Mouse (Mus musculus) left cerebral cortex, postnatal 36 days (tissue): ENCODE measurements at regions not wholly inside any gene's neighbourhood (a gene's known extent, or its start where the extent isn't known, plus 50 kb on each side); places are given as distances from the start of the nearest gene placed in this dataset.

Experiments used
- DNase-seq, 2 experiments: peaks; one replicate each; pipeline ENCODE4 v3.0.0; 2021 to 2022; ENCODE audit warnings: low spot score in 2 of 2, mixed read lengths in 1 of 2
- intact Hi-C: fragments of 180-260 bp; cut with DNase I; formaldehyde crosslinking; loops from one replicate; pipeline ENCODE4 v1.15.1; 2025

GRCm38 (mm10) chr15:94219907-94220306 is 245.3 kb downstream of the Adamts20 start:
- intact Hi-C loops, result no loop called here
- no peak for DNase-seq

- intact Hi-C loops, result no loop called here
- DNase-seq, result no peak
Observed at GRCm38 (mm10) chr15:94216703-94217102, 248.5 kb downstream of the Adamts20 start.

GRCm38 (mm10) chr15:94214440-94214839 is 250.8 kb downstream of the Adamts20 start:
- DNase-seq, result no peak
- intact Hi-C loops, result loop anchor here (5.0 kb wide), 3 partner anchors 617 to 697 kb away; partner anchors contain the start of gene Prickle1

GRCm38 (mm10) chr15:94213393-94213792 is 251.8 kb downstream of the Adamts20 start:
- no peak for DNase-seq
- intact Hi-C loops, result loop anchor here (5.0 kb wide), 3 partner anchors 616 to 696 kb away; partner anchors contain the start of gene Prickle1

GRCm38 (mm10) chr15:94208476-94208875 is 256.7 kb downstream of the Adamts20 start:
- intact Hi-C loops, result no loop called here
- no peak for DNase-seq

GRCm38 (mm10) chr15:94206454-94206853 is 258.8 kb downstream of the Adamts20 start:
- intact Hi-C loops, result no loop called here
- DNase-seq, result no peak

GRCm38 (mm10) chr15:94205309-94205893 is 259.8 kb downstream of the Adamts20 start:
- DNase-seq, result no peak
- intact Hi-C loops, result no loop called here

- intact Hi-C loops, result no loop called here
- DNase-seq, result no peak
Observed at GRCm38 (mm10) chr15:94190081-94190488, 275.1 kb downstream of the Adamts20 start.

GRCm38 (mm10) chr15:94187588-94187987 is 277.6 kb downstream of the Adamts20 start:
- DNase-seq, result no peak
- intact Hi-C loops, result no loop called here

GRCm38 (mm10) chr15:94183663-94184375 is 281.4 kb downstream of the Adamts20 start:
- intact Hi-C loops, result no loop called here

GRCm38 (mm10) chr15:94174083-94174482 is 291.1 kb downstream of the Adamts20 start:
- intact Hi-C loops, result no loop called here
- DNase-seq, result no peak

More at GRCm38 (mm10) chr15:94183663-94184375, 281.4 kb downstream of the Adamts20 start:
- DNase-seq, result no peak

- peak; percentile 22 to 42 for DNase-seq
- intact Hi-C loops, result no loop called here
Observed at GRCm38 (mm10) chr15:94160806-94161205, 304.4 kb downstream of the Adamts20 start.

- no peak for DNase-seq
- intact Hi-C loops, result no loop called here
Observed at GRCm38 (mm10) chr15:94139534-94139958, 325.7 kb downstream of the Adamts20 start.

GRCm38 (mm10) chr15:94137159-94137952 is 327.9 kb downstream of the Adamts20 start:
- intact Hi-C loops, result no loop called here
- peak in 1 of 2 experiments; percentile 11 for DNase-seq

GRCm38 (mm10) chr15:94112801-94113200 is 352.4 kb downstream of the Adamts20 start:
- intact Hi-C loops, result no loop called here
- DNase-seq, result no peak

- no peak for DNase-seq
- intact Hi-C loops, result no loop called here
Observed at GRCm38 (mm10) chr15:94107186-94107716, 358.0 kb downstream of the Adamts20 start.

GRCm38 (mm10) chr15:94090644-94091043 is 374.6 kb downstream of the Adamts20 start:
- no peak for DNase-seq
- intact Hi-C loops, result no loop called here

- intact Hi-C loops, result no loop called here
- no peak for DNase-seq
Observed at GRCm38 (mm10) chr15:94089856-94090255, 375.4 kb downstream of the Adamts20 start.

GRCm38 (mm10) chr15:94082369-94082768 is 382.8 kb downstream of the Adamts20 start:
- no peak for DNase-seq
- intact Hi-C loops, result no loop called here

- intact Hi-C loops, result no loop called here
- DNase-seq, result no peak
Observed at GRCm38 (mm10) chr15:94077056-94077455, 388.2 kb downstream of the Adamts20 start.
